Mouse (Mus musculus) cerebellum, adult (tissue): ENCODE data around the gene Arhgef28.

Source experiments
- ATAC-seq: cut with Nextera tagmentation; 2 replicates; pipeline ENCODE4 v1.9.2; 2017; ENCODE audit warnings: mild to moderate bottlenecking, moderate library complexity, mixed read lengths; ENCODE audit not compliant: insufficient number of reproducible peaks, low FRiP score, low TSS enrichment

The Arhgef28 gene

GRCm38 (mm10) chr13:97876031-97876430, 330.2 kb downstream of the Arhgef28 start:
- no peak for ATAC-seq

- no peak for ATAC-seq
Observed at GRCm38 (mm10) chr13:97869428-97869827, 336.8 kb downstream of the Arhgef28 start.

- ATAC-seq: no peak
Observed at GRCm38 (mm10) chr13:97867322-97867962, 338.8 kb downstream of the Arhgef28 start.

DNA sequence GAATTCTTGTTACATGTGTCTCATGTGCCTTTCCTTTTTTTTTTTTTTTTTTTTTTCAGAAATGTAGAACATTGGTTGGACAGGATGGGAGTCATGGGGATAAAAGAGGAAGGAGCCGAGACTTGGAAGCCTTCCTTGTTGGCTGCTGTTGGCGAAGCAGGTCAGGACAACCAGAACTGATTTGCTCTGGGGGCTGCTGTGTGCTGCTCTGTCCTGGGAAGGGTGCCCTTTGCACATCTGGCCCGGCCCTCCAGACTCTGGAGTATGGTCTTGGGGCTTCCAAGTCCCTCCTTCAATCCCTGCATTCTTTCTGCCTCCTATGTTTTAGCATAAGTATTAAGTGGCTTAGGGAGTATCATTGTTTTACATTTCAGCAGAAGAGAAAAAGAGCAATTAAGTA, 347.2 kb downstream of the Arhgef28 start:
- no peak for ATAC-seq

DNA sequence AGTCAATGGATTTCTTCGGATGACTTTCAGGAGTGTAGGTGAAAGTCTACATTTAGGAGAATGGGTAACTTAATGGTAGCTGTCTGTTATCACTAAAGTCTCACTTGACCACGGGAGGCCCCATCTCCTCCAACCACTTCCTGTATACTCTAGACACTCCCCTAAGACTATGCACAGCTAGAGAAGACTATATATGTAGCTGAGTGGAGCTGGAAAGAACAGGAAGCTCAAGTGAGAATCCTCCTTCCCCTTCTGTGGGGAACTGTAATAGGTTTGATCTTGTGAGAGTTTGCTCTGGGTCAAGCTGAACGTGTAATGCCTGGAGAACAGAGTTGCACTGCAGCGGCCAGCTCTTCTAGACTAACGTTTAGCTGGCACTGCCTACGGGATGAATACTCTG, 348.4 kb downstream of the Arhgef28 start:
- no peak for ATAC-seq

DNA sequence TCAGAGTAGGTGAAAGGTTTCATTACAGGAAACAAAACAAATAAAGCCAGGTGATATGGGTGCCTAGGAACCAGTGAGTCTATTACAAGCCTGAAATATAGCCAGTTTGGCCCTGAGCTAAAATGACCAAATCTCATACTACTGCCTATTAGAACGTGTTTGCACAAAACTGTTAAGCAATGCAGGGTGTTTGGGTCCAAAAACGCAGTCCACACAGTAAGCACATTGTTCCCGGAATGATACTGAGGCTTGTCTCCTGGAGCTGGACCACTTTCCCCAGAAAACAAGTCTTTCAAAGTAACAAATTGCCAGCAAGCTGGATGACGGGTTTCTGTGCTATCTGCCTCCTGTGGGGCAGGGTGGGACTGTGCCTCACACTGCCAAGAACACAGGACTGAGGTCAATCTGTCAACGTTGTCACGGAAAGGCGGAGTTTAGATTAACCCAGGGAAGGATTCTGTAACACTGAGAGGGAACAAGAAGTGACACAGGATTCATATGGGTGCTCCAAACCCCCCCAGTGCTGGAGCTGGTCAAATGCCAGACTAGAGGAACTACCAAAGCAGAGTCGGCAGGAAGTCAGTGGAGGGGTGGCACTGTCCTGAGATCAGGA, 352.8 kb downstream of the Arhgef28 start:
- ATAC-seq: 0 out of 2 replicates have a peak, but pooled peaks have one; percentile 15
